Mouse (Mus musculus): ENCODE data around the gene Cldn4.
A peak's percentile ranks its signal among the peaks of the same experiment; 100 is the strongest.
"Not testable (repeated sequence)": the region's sequence is repeated elsewhere in the genome, so short reads cannot be mapped to it uniquely, and the experiment has no call there.

The Cldn4 gene

DNA sequence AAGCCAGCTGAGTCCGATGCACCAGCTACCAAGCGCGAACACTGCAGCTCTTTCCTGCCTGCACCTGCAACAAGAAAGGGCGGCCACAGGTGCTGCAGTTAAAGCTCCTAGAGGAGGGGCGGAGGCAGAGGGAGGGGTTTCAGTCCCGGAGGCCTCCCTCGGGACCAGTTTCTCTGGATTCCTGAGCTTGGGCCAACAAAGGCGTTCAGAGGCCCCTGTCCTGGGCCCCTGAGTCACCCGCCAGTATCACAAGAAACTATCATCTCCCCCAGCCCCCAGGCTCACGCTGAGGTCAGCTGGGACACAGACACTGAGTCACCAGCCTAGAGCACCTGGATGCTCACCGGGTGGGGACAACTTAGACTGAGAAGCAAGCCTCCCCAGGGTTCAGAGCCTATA is at the start of gene Cldn4:
Gene Cldn4 (minus strand): TSS at position 78 of the 399 bp plus-strand sequence.
- DNase-seq: peak; percentile 35

DNA sequence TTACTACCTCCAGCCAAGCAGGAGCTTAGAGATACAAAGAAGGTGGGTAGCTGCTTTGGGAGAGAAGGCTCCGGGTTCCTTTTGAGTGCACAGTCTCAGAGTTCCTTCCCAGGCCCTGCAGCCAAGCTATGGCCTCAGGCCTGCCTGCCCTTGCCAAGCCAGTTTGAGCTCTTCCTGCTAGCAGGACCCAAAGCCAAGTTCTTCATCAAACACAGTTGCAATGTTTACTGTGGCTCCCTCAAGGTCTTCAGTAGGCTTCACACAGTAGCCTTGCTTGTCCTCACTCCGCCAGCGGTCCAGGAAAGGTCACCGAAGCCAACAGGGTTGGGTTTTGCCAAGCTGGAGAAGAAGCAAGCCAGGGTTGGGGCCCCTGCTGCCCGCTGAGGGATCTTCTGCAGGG is 45.8 kb upstream of the Cldn4 start:
- DNase-seq: no peak

DNA sequence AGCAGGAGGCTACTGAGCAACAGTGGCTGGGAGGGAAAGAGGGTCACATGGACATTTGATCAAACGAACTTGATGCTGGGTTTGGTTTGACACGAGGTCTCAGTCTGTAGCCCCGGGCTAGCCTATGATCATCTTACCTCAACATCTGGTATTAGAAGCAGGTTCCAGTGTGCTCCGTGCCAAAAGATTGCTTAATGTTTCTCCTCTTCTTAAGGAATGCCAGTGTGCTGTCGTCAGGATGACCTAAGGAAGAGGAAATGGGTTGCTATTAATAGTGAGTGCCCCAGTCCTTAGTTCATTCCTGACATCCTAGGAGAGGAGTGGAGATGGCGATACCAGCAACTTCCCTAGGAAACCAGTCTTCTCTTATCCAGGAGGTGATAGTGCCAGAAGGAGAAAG is 43.0 kb upstream of the Cldn4 start:
- no peak for DNase-seq

DNA sequence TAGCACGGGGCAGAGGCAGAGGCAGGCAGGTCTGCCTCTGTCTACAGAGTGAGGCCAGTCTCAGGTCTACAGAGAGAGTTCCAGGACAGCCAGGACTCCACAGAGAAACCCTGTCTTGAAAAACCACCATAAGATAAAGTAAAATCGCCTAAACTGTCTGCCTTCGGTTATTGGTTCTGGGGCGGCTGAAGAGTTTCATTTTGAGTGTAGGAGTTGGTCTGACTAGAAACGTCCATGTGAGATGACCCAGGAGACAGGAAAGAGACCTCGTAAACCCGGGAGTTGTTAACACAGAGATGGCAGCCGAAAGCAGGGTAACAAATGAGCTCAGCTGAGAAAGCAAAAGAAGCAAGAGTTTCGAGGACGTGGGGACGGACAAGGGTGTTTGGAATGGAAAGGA is 42.4 kb upstream of the Cldn4 start:
- DNase-seq: no peak

DNA sequence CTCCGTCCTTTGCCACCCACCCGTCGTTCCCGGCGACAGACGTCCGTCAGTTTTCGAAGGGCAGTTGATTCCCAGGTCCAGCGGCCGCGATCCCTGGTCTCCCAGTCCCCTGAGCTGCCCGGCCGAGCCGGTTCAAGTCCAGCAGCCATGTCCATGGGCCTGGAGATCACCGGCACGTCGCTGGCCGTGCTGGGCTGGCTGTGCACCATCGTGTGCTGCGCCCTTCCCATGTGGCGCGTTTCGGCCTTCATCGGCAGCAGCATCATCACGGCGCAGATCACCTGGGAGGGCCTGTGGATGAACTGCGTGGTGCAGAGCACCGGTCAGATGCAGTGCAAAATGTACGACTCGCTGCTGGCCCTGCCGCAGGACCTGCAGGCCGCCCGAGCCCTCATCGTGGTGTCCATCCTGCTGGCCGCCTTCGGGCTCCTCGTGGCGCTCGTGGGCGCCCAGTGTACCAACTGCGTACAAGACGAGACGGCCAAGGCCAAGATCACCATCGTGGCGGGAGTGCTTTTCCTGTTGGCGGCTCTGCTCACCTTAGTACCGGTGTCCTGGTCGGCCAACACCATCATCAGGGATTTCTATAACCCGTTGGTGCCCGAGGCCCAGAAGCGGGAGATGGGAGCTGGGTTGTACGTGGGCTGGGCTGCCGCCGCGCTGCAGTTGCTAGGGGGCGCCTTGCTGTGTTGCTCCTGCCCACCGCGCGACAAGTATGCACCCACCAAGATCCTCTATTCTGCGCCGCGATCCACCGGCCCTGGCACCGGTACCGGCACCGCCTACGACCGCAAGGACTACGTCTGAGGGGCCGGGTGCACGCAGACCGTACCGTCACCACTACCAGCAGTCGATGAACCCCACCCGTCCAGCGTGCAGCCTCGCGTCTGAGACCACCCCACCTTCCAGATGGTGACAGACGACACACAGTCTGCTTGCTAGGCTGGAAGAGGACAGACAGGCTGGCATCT is 39.8 kb upstream of the Cldn4 start:
- DNase-seq: peak; percentile 50

DNA sequence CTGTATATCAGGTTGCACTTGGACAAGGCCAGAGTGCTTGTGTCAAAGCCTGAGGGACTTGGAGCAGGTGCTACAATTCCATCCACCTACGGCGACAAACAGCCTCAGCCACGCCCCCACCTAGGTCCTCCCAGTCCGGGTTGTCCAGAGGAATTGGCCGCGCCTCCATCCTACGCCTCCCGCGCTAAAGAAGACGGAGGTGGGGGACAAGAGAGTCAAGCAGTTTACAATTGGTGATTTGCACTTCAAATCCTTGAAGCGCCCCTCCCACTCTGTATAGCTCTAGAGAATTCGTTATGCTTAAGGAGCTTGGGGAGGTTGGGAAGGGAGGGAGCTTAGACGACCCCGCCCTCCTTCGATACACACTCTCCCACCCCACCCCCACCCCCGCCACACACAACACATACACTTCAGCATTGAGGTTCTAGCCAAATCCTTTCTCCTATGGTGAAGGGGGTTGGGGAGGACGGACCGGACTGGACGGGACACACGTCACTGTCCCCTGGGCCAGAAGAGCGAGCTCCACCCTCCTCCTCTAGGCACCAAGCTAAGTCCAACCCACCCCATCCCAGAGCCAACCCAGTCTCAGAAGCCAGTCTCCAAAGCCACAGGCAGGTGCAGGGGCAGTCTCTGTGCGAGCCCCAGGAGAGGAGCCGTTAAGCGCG is 39.0 kb upstream of the Cldn4 start, which contains the start of gene Cldn3:
Gene Cldn3 (plus strand): TSS at position 582 of the 665 bp plus-strand sequence.
- DNase-seq: peak; percentile 79

DNA sequence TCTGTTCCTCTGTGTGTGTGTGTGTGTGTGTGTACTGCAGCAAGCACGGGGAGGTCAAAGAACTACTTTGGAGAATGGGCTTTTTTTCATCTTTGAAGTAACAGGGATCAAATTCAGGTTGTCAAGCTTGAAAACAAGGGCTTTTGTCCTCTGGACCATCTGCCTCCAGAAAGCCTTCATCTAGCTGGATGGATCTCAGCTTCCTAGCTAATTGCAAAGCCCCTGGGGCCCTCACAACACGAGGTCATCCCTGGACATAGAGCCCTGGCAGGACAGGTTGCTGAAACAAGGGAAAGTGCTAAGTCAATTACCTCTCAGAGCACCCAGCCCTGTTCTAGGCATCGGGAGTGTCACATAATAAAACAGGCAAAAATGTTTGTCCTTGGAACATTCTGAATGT is 37.0 kb upstream of the Cldn4 start:
- no peak for DNase-seq

DNA sequence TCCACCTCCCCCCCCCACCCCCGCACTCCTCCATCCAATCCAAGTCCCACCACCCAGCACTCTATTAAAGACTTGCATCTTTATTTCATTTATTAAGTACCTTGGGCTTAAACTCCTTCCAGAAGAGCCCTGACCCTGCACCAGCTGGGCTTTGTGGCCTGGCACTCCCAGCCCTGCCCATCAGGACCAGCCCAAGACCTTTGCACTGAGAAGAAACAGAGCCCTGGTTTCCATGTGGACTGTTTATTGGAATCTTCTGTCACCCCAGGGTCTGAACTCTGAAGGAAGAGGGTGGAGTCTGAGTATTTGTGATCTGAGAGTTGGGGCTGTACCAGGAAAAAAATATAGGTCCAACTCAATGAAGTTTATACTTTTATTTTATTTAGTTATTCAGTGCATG is 36.4 kb upstream of the Cldn4 start:
- DNase-seq: no peak

DNA sequence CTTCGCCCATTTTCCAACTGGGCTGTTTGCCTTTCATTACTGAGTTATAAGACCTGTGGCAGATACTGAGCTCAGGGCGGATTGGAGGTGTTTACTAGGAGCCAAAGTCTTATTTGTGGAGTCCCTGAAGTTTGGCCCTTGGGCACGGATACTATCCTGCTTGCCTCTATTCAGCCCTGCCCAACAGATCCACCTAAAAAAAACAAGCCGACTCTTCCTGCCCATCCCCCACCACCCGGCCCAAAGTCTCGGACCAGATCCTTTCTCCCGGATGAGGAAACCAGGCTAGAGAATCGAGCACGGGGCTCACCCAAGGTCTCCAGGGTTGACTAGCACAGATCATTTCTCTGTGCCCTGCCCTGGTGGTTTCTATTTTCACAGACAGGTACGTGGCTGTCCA is 34.4 kb upstream of the Cldn4 start:
- DNase-seq: no peak

DNA sequence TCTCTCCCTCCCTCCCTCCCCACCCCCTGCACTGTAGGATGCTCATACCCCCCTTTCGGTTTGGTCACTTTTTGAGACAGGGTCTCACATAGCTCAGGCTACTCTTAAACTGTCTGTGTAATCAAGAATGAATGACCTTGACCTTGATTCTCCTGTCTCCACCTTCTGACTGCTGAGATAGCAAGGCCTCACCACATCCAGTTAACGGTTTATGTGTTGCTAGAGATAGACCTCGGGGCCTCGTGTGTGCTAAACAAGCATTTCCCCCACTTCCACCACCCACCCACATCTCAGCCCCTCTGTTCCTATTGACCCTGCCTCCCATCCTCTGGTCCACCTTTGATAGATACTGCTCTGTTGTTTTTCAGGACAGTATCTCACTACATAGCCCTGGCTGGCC is 31.1 kb upstream of the Cldn4 start:
- no peak for DNase-seq

DNA sequence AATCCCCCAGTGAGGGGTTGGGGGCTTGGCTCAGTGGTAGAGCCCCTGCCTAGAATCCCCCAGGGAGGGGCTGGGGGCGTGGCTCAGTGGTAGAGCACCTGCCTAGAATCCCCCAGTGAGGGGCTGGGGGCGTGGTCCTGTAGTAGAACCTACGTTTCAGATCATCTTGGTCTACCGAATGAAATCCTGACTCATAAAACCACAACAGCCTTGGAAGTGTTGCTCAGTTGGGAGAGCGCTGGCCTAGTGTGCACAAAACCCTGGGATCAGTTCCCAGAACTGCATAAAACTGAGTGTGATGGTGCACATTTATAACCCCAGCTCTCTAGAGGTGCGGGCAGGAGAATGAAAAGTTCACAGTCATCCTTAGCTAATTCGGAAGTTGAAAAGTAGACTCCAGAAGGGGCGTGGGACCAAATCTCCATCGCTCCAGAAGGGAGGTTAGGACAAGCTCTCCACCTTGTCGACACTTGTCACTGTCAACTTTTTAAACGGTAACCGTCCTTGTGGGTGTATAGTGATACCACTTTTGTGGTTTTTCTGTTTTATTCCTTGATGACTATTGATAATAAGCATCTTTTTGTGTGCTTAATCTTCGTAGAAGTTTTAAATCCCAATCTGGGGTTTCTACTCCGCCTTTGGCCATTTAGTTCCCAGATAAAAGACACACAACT is 30.0 kb upstream of the Cldn4 start:
- no peak for DNase-seq

DNA sequence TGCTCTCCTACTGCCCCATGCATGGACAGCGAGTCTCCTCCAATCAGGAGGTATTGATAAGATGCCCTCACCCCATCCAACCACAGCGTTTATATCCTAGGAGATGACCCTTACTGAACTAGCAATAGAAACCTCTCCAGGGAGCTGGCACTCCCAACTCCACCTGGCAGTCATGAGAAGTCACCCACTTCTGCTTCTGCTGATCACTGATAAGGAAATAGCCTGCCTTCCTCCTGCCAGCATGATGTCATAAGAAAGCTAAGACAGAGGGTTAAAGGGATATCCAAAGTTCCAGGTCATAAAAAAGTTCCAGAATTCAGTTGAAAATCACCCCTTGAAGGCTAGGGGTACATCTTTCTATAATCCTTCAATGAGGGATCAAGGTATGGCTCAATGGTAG is 29.4 kb upstream of the Cldn4 start:
- no peak for DNase-seq

DNA sequence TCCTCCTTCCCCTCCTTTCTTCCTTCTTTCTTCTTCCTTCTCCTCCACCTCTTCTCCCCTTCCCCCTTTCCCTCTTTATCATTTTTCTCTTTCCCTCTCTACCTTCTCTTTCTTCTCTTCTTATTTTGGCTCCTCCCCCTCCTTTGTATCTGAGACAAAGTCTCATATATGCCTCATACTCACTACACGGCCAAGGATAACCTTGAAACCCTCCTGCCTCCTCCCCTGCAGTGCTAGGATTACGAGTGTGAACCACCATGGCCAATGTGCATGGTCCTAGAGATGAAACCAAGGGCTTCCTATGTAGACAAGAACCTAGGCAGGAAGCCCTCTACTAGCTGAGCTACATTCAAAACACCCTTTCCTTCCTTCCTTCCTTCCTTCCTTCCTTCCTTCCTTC is 28.2 kb upstream of the Cldn4 start:
- no peak for DNase-seq

DNA sequence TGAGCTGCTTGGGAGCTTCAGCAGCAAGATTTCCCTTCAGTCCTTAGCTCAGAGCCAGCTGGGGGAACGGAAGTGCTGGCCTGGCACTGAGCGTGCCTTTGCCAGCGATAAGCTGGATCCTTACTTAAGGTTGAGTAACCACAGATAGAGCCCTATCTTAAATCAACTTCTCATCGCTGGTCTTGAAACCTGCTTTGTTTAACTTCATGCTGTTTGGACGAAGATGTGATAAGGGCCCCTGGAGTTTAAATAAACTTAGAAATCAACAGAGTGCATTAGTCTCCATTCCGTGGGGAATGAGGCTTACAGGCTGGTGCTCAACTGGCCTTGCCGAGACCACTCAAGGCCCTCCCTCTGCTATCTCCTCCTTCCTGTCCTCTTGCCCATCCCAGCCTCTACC is 27.6 kb upstream of the Cldn4 start:
- no peak for DNase-seq

DNA sequence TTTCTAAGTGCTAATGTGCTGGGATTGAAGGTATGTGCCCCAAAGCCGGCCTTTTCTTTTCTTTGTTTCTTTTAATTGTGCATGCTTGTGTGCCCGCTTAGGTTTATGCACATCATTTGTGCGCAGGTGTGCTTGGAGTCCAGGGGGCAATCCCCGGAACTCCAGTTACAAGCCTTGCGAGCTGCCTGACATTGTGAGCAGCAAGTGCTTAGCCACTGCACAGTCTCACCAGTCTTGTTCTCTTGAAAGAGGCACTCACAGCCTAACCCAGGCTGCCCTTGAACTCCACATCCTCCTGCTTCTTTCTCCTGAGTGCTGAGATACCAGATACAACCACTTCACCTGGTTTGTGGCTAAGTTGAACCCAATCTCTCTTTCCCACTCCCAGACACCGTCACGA is 26.8 kb upstream of the Cldn4 start:
- DNase-seq: no peak

DNA sequence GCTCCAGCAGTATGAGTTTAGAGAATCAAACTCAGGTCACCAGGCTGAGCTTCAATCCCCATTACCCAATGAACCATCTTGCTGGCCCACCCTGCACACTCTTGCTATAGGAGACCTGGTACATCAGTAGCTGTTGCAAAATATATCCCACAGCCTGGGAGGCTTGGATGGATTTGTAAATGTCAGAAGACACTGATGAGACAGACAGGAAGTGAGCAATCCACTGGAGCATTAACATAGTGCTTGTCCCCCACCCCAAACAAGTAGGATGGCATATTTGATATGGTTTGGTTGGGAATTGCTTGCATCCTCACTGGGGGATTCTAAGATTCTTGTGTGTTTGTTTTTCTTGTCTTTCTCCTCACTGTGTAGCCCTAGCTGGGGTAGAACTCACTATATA is 26.3 kb upstream of the Cldn4 start:
- DNase-seq: no peak

DNA sequence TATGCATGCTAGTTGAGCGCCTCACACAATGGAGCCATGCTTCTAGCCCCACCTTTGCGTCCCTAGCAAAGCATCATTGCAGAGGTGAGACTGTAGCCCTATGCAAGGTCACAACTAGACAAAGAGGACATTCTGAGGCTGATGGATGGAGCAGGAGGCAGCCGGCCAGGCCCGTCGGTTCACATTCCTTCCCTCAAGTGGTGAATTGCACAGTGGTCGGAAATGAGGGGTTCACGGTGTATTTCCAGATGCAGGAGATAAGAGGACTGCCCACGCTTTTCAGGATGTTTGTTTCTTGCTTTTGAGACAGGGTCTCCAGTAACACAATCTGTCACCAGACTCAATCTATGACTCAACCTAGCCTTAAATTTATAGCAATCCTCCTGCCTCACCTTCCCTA is 23.9 kb upstream of the Cldn4 start:
- DNase-seq: no peak

DNA sequence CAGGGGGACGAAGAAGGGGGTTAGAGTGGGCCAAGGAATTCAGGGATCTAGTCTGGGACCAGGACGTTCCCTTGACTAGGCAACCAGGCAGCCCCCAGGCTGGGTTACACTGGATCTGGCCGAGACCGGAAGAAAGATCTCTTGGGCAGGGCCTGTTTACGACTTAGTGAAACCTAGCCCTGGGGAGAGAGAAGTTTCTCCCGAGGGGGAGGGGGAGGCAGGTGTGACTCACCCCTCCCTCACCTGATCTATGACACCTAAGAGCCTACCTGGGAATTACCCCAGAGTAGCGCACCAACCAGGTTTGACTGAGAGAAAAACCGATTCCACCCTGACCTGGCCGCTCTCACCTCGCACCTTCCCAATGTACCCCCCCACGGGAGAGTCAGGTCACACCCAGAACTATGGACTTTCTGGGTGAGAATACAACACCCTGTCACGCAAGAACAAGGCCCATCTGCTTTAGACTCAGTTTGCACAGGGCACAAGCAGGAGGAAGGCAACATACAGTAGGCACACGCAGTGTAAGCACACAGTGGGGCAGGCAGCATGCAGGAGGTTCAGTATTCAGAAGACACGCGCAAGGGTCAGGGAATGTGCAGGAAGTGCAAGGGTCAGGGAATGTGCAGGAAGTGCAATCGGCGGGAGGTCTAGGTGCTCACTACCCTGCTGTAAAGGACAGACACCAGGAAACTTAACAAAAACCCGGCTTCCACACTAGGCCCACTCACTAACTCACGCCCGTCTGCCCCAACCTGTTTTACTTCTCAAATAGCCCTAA is 20.6 kb upstream of the Cldn4 start:
- no peak for DNase-seq

DNA sequence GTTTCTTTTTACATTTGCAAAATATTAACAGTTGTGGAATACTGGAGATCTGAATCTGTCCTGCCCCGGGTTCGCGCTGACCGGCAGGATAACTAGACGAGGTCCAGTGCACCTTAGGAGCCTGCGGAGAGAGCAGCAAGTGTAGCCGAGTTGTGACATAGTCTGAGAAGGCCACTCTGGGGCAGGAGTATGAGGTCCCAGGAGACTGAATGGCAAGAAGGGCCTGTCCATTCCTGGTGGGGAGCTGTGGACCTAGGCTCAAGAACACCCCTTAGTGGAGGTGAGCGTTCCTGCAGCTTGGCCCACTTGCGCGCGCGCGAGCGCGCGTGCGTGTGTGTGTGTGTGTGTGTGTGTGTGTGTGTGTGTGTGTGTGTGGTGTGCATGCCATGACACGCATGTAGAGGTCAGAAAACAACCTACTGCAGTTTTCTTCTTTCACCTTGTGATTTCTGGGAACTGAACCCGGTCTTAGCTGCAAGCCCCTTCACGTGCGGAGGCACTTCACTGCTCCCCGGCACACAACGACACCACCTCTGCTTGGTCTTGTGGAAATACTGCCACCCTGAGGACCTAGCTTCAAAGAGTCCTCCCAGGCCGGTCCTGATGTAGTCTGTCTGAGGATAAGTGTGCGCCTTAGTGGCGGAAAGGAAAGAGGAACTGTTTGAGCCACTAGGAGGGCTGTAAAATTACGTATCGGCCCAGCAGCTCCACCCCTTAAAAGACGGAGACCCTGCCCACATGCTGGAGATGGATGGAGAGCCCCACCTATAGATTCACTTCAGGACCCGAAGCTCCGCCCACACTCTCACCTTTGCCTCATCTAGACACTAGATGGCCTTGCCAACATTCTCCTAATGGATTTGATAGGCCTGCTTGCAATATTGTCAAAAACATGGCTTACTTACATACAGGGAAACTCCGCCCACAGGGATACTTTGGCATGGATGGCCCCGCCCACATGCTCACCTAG is 19.4 kb upstream of the Cldn4 start:
- DNase-seq: peak; percentile 50

DNA sequence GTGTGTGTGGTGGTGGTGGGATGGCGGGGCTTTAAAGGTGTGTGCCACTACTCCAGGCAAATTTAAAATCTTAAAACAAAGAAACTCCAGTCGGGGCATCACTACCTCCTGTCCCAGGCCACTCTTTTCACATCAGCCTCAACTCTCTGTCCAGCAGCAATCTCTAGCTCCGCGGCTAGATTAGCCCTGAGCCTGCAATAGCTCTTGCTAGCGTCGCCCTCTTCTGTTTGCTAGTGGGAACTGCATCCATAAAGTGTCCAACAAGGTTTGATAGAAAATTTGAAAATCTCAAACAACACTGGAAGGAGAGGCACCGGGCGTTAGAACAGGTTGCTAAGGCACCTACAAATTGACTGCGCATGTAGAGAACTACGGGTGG is 18.7 kb upstream of the Cldn4 start:
- peak; percentile 78 for DNase-seq

DNA sequence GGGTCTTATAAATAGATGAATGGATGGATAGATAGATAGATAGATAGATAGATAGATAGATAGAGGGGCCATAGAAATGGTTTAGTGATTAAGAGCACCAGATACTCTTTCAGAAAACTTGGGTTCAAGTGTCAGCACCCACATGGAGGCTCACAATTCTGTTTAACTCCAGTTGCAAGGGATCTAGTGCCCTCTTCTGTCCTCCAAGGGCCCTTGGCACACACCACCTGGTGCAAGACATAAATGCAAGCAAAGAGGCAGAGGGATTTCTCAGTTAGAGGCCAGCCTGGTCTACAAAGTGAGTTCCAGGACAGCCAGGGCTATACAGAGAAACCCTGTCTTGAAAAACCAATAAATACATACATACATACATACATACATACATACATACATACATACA is 17.9 kb upstream of the Cldn4 start:
- not testable (repeated sequence) for DNase-seq

DNA sequence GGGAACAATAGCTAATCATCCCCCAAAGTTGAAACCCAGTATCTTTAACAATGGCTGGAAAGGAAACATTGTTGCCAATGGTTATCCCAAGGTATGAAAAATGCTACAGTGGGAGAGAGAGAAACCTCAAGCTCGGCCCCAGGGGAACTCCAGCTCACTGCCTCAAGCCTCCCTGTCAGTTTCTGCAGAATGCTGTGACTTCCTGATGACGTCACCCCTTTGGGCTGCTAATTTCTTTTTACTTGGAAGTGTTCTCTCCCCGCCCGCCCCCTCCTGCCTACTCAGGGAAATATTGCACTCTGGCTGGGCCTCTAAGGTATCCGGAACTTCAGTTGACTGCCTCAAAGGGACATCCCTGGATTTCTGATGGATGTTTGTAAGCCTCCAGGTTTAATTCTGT is 16.8 kb upstream of the Cldn4 start:
- no peak for DNase-seq

Measured in kidney, adult 18-20 months (tissue).